Mouse (Mus musculus): Measurements from ENCODE around the gene Ndnf. TPM values are rescaled to one million over a fixed set of nuclear protein-coding genes. Genes with fewer than 3 reads are reported as not detected.

The Ndnf gene
- polyA plus RNA-seq, 1 experiment from 2014 or later, result not detected

DNA sequence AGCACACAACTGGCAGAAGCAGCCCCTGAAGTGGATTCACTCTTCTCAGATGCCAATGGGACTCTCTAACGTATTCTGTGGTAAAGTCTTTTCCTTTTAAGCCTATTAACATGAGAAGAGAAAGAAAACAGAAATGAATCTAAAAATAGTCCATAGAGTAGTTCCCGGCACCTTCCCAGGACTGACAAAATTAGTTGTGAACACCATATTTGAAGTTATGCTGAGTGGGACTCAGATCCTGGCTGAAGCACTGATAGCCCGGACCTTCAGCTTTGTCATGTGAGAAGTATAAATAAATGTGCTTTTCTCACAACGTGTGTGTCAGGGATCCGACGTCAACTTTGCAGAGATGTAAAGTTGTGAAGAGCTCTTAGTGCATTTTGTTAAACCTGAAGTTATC lies 7.4 kb upstream of the Ndnf start:
- no peak for TF ChIP-seq CTCF (IDR thresholded peaks at IDR 0.05)
- ChIA-PET POLR2A (no interaction called here), CTCF (no interaction called here)
- DNase-seq (ENCODE audit: low read depth, low spot score) (no peak), ATAC-seq (no peak)
- in situ Hi-C loops (cut with MboI; ENCODE audit: low pct_unique_long_range_greater_than_20kb), result no loop called here
- H3K27me3 ChIP-seq, result peaks cover 48% of the 10 kb centered on the region

DNA sequence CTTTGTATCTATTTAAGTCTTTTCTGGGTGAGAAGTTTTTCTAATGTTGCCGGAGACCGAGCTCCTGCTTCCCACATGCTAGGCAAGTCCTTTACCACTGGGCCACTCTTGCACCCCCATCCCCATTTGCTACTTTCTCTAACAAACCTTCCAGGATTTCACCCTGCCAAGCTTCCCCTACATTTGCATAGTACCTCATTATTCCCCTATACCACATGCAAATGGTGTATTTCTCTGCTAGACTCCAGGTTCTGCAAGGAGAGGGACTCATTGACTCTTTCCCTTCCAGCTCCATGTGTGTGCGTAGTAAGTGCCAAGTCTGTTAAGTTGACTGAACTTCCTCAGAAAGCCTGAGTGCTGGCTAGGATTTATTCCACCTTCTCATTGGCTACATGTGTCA lies 5.1 kb upstream of the Ndnf start:
- in situ Hi-C loops (cut with MboI; ENCODE audit: low pct_unique_long_range_greater_than_20kb), result no loop called here
- TF ChIP-seq CTCF (IDR thresholded peaks at IDR 0.05), result no peak
- ChIA-PET POLR2A (no interaction called here), CTCF (no interaction called here)
- ATAC-seq (no peak), DNase-seq (ENCODE audit: low read depth, low spot score) (no peak)
- H3K27me3 ChIP-seq, result peaks cover 38% of the 10 kb centered on the region

DNA sequence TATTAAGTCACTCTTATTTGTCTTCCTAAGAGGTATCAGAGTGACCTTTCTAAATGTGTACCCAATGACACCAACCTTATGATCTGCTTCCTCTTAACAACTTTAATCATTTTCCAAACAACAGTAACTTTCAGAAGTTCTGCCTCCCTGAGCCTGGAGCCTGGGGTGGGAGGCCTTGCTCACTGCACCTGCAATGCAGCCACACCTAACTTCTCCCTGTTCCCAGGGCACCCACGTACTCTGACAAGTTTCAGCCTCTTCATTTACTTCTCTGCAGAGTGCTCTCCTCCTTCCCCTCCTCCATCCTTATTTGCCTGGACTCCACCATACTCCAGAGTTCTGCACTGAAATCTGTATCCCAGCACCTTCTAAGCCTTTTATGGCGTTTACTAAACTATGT lies 1.4 kb upstream of the Ndnf start:
- no peak for ATAC-seq
- TF ChIP-seq CTCF (IDR thresholded peaks at IDR 0.05), result no peak
- in situ Hi-C loops (cut with MboI; ENCODE audit: low pct_unique_long_range_greater_than_20kb), result no loop called here
- peaks cover 52% of the 10 kb centered on the region for H3K27me3 ChIP-seq
- ChIA-PET CTCF (no interaction called here), POLR2A (no interaction called here)
- DNase-seq (ENCODE audit: low read depth, low spot score), result no peak

DNA sequence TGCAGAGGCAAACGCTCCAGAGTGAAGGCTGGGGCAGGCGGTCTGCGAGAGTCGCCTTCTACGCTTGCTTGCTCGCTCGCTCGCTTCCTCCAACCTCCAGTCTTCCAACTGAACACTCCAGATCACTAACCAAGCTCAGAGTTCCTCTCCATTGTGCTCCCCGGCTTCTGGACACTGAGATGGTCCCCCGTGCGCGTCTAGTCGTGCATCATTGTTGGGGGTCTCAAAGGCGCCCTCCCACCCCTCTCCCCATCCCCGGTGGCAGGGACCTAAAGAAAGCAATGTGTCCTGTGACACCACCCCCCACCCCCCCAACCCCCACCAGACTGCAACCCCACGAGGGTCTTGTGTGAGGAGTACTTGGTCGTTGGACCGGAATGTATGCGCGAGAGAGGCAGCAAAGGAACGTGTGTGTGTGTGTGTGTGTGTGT lies 394 bp upstream of the Ndnf start:
- in situ Hi-C loops (cut with MboI; ENCODE audit: low pct_unique_long_range_greater_than_20kb), result no loop called here
- CTCF ChIA-PET, result no interaction called here
- ATAC-seq, result no peak
- H3K27me3 ChIP-seq, result peaks cover 52% of the 10 kb centered on the region
- DNase-seq (ENCODE audit: low read depth, low spot score), result no peak
- TF ChIP-seq CTCF (IDR thresholded peaks at IDR 0.05), result no peak
- POLR2A ChIA-PET, result no interaction called here

DNA sequence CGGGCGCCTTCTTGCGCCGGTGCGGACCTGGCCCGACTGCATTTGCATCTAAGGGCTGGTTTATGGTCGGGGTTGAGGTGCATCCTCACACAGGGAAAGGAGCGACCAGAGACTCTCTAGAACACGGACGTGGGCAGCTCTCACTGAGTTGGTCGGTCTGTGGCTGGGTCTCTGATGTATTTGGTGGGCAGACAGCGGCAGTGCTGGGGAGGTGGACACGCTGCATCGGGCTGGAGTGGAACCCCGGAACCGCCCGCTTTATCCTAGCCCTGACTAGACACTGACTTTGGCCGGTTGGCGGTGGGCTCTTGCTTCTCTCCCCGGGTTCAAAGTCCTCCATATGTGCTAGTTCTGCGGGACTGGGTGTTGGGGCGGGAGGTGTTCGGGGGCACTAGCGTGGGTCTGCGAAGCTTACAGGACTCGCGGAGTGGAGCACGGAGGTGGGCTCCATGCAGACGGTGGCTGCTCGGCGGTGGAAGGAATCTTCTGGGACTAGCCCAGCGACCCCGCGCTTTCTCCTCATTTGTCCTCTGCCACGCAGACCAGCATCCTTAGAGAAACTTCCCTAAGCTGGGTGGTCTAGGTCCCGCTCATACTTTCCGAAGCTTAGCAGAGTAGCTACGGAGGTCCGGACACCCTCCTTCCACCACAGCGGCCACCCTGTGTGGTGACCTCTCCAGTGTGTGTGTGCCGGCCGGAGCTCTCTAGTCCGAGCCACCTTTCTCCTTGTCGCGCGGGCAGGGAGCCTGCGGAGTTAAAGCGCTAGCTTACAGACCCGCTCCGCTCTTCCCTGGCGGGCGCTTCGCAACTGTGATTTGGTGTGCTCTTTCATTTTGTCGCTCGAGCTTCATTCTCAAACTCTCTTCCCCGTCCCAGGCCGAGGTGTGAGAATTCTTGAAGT lies 991 bp downstream of the Ndnf start:
- H3K27me3 ChIP-seq, result peaks cover 56% of the 10 kb centered on the region
- no peak for TF ChIP-seq CTCF (IDR thresholded peaks at IDR 0.05)
- ChIA-PET CTCF (no interaction called here), POLR2A (no interaction called here)
- ATAC-seq, result no peak
- in situ Hi-C loops (cut with MboI; ENCODE audit: low pct_unique_long_range_greater_than_20kb), result no loop called here
- no peak for DNase-seq (ENCODE audit: low read depth, low spot score)

DNA sequence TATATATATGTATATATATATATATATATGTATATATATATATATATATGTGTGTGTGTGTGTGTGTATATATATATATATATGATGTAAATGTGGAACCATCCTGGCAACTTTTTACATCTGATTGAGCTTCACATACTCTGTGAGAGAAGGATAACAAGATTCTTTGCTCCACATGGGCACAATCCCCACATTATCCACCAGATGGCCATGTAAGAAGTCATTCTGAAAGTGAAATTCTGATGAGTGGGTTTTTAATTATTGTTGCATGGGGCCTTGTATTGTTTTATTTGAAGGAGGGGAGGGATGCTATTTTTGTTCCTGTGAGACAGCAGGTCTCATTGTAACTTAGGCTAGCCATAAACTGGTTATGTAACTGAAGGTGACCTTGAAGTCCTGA lies 22.5 kb downstream of the Ndnf start:
- peaks cover 80% of the 10 kb centered on the region for H3K27me3 ChIP-seq
- no peak for TF ChIP-seq CTCF (IDR thresholded peaks at IDR 0.05)
- DNase-seq (ENCODE audit: low read depth, low spot score), result no peak
- POLR2A ChIA-PET, result no interaction called here
- CTCF ChIA-PET, result no interaction called here
- no peak for ATAC-seq
- in situ Hi-C loops (cut with MboI; ENCODE audit: low pct_unique_long_range_greater_than_20kb), result no loop called here

DNA sequence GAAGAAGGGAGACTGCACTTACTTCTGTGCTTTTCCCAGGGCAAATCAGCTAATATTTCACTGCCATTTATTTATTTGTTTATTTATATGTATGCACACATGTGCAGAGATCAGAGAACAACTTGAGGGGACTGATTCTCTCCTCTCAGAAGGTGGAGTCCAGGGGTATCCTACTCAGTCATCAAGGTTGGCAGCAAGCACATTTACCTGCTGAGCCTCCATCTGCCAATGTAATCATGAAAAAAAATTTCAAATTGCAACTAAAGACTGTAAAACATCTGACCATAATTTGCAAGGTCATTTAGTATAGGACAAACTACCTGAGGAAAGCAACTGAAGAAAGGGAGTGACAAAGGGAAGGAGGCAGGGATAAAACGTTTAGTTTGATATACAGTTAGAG lies 49.3 kb downstream of the Ndnf start:
- CTCF ChIA-PET, result no interaction called here
- H3K27me3 ChIP-seq, result peaks cover 8% of the 10 kb centered on the region
- DNase-seq (ENCODE audit: low read depth, low spot score) (no peak), ATAC-seq (no peak)
- no peak for TF ChIP-seq CTCF (IDR thresholded peaks at IDR 0.05)
- in situ Hi-C loops (cut with MboI; ENCODE audit: low pct_unique_long_range_greater_than_20kb), result no loop called here
- POLR2A ChIA-PET, result no interaction called here

DNA sequence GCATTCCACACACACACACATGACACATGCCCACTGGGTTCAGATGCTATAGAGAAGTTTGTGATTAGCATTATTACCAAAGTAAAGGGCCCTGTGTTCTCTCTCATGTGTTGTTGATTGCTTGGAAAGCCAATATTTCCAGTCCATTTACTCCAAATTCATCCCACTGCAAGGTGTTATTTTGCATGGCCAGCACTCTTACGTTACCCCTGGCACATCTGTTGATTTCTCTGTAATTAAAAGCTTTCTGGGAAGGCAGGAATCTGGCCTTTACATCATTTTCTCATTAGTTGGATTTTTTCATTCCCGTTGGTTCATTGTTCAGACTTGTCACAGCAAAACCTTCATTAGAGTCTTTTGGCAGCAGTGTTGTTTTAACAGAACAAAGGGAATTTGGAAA lies 54.3 kb downstream of the Ndnf start:
- in situ Hi-C loops (cut with MboI; ENCODE audit: low pct_unique_long_range_greater_than_20kb), result no loop called here
- ATAC-seq (no peak), DNase-seq (ENCODE audit: low read depth, low spot score) (no peak)
- ChIA-PET CTCF (no interaction called here), POLR2A (no interaction called here)
- peaks cover 22% of the 10 kb centered on the region for H3K27me3 ChIP-seq
- TF ChIP-seq CTCF (IDR thresholded peaks at IDR 0.05), result no peak

DNA sequence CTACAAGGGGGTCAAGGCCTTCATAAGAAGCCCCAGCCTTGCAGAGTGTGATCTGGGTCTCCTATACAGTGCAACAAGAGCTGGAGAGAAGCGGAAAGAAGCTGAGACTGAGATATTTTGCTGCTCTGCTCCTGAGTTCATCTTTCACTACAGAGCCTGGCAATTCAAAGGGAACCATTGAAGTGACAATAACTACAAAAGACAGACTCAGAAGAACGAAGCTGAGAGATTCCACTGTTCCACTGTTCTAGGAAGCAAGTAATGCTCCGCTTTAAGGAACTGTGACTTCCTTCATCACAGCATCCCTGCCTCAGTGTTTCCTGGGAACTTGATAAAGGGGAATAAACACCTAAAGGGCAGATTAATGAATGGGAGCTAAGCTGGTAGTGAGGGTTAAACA lies 56.9 kb downstream of the Ndnf start:
- in situ Hi-C loops (cut with MboI; ENCODE audit: low pct_unique_long_range_greater_than_20kb), result no loop called here
- CTCF ChIA-PET, result no interaction called here
- no peak for TF ChIP-seq CTCF (IDR thresholded peaks at IDR 0.05)
- POLR2A ChIA-PET, result no interaction called here
- DNase-seq (ENCODE audit: low read depth, low spot score), result no peak
- peaks cover 30% of the 10 kb centered on the region for H3K27me3 ChIP-seq
- no peak for ATAC-seq

DNA sequence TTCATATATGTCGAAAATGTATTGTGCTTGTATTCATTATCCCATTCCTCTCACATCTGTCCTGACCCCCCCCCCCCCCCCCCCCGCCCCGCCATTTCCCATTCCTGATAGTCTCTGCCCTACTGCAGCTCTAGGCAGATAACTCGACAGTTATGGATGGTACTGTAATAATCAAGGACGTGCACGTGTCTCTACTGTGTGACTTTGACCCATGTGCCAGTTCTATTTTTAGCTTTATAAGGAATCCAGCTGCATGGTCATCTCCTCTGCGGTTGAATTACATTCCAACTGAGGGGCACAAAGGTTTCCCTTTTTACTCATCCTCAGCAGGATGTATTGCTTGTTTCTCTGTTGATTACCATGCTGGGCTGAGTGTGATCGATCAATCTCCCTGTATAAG lies 68.1 kb downstream of the Ndnf start:
- ChIA-PET POLR2A (no interaction called here), CTCF (no interaction called here)
- no peak for DNase-seq (ENCODE audit: low read depth, low spot score)
- H3K27me3 ChIP-seq, result peaks cover 32% of the 10 kb centered on the region
- TF ChIP-seq CTCF (IDR thresholded peaks at IDR 0.05), result no peak
- no peak for ATAC-seq
- in situ Hi-C loops (cut with MboI; ENCODE audit: low pct_unique_long_range_greater_than_20kb), result no loop called here

DNA sequence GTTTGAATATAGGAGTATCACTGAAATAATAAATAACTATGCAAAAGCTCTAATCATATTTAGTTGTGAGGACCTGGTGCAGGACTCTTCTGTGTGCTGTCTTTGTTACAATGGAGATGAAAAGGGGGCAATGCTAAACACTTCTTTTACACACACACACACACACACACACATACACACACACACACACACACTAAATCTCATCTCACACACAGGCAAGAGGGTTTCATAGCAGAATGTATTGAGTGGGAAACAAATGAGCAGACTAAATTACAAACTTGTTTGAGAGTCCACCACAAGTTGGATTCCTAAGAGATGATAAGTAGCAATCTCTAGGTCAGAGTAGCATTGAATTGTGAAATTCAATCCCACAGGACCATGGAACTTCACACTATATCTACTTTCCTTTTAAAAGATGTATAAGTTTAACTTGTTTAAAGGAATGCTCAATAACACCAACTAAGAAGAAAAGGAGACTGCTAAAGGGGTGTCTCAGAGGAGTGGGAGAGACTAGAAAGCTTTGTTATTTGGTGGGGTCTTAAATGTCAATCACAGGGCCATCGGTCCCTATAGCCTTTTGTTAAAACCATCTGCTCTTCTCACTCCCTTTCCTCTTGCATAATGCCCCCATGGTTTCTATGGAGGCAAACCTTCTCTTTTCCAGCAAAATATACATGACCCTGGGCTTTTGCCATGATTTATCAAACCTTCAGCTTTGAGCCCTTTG lies 71.9 kb downstream of the Ndnf start:
- H3K27me3 ChIP-seq, result peaks cover 41% of the 10 kb centered on the region
- ChIA-PET POLR2A (no interaction called here), CTCF (no interaction called here)
- no peak for TF ChIP-seq CTCF (IDR thresholded peaks at IDR 0.05)
- DNase-seq (ENCODE audit: low read depth, low spot score) (no peak), ATAC-seq (no peak)
- in situ Hi-C loops (cut with MboI; ENCODE audit: low pct_unique_long_range_greater_than_20kb), result no loop called here

DNA sequence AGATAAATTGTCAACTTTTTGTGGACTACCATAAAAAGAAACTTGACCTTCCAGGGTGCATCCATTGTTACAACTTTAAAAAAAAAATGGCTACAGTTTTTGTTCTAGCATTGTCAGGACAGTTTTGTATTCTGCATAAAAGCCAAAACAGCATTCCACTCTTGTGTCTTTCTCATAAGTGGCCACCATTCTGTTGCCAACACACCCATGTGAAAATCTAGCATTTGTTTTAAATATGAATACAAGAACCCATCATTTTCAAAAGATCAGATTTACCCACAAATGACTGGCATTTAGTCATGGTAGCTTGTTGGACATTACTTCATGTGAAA lies 72.4 kb downstream of the Ndnf start:
- no peak for TF ChIP-seq CTCF (IDR thresholded peaks at IDR 0.05)
- no peak for ATAC-seq
- POLR2A ChIA-PET, result no interaction called here
- no peak for DNase-seq (ENCODE audit: low read depth, low spot score)
- H3K27me3 ChIP-seq, result peaks cover 39% of the 10 kb centered on the region
- CTCF ChIA-PET, result no interaction called here
- in situ Hi-C loops (cut with MboI; ENCODE audit: low pct_unique_long_range_greater_than_20kb), result no loop called here
